21 mouse cellular contexts compared by ENCODE assay signal in genomic region chr17:31478606-31479005, GRCm38 (mm10).
"Had no signal": no experiment of that assay in that cellular context is flagged by ENCODE, and none has a peak within 500 bp of the region (broad histone marks: within the 10 kb centered on the region; RNA-seq: fewer than 3 reads in every experiment).

No protein-coding gene starts in this region.

- H3K4me3 ChIP-seq: layer of hippocampus, adult 2 months; limb, embryonic 10.5 days; limb, embryonic 13.5 days; midbrain, embryonic 12.5 days; midbrain, embryonic 15.5 days; neural tube, embryonic 13.5 days had no signal

- H3K4me2 ChIP-seq: limb, embryonic 13.5 days; liver, embryonic 11.5 days; lung, embryonic 14.5 days; midbrain, embryonic 12.5 days; midbrain, embryonic 15.5 days; neural tube, embryonic 13.5 days had no signal

- DNase-seq: kidney, adult 18-20 months; layer of hippocampus, adult 9-11 months; liver, postnatal 0 days; lung, embryonic 14.5 days; right cerebral cortex, adult 18-20 months; right cerebral cortex, postnatal 14 days; right cerebral cortex, postnatal 4 days; thymus, adult 2 months; thymus, postnatal 14 days; thymus, postnatal 4 days had no signal

- H3K27me3 ChIP-seq: limb, embryonic 13.5 days; midbrain, embryonic 12.5 days; midbrain, embryonic 15.5 days; neural tube, embryonic 13.5 days had no signal

- H3K9ac ChIP-seq: limb, embryonic 13.5 days; liver, embryonic 14.5 days; liver, postnatal 0 days; lung, embryonic 14.5 days; midbrain, embryonic 12.5 days; midbrain, embryonic 15.5 days; neural tube, embryonic 13.5 days had no signal

- ATAC-seq: lung, postnatal 0 days; midbrain, embryonic 15.5 days had no signal

- H3K4me1 ChIP-seq: limb, embryonic 13.5 days; midbrain, embryonic 12.5 days; midbrain, embryonic 15.5 days had no signal

- H3K9me3 ChIP-seq: limb, embryonic 10.5 days; limb, embryonic 13.5 days; midbrain, embryonic 12.5 days; midbrain, embryonic 15.5 days; neural tube, embryonic 13.5 days had no signal

- H3K27ac ChIP-seq: layer of hippocampus, adult 2 months; limb, embryonic 13.5 days; liver, embryonic 14.5 days; macrophage; midbrain, embryonic 12.5 days; midbrain, embryonic 15.5 days; neural tube, embryonic 13.5 days; stomach, postnatal 0 days had no signal
